Mouse (Mus musculus) c-Kit-positive CD71-positive TER-119-negative erythroid progenitor cells, embryonic 14.5 days (primary cell): ENCODE measurements around the gene Glra1.
"Not testable (repeated sequence)": the region's sequence is repeated elsewhere in the genome, so short reads cannot be mapped to it uniquely, and the experiment has no call there.

Experiments used
- DNase-seq: peaks from one replicate; pipeline ENCODE4 v3.0.0-alpha.2; 2013; ENCODE audit warnings: low read depth

Glra1 gene

DNA sequence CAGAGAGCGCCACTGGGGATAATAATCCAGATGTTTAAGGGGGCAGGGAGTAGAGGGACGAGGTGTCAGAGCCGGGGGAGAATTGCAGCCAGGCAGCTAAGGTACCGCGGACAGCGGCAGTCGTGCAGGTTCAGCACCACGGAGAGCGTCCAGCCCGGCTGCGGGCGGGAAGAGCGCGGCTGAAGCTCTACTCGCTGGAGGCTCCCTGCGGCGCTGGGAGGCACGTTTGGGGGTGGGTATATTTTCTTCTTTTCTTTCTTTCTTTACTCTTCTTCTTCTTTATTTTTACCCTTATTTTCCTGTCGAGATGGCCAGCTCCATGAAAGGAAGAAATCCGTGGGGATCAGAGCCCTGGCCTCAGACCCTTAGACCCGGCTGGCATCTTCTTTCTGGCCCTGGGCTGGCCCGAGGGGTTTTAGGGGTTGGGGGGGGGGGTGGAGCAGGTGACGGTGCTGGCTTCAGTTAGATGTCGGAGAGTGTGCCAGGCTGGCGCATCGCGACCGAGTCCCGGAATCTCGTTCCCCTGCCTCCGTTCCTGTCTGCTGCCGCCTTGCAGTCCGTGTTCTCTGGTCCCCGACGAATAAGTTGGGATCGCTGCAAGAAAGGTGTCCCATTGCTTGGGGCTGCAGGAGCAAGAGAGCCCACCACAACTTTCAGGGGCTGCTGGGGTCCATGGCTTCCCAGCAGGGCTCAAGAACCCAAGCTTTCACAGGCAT is at the start of gene Glra1:
TSS of gene Glra1 (minus strand) at position 391 of the 716 bp plus-strand sequence.
- peak; percentile 43 for DNase-seq

- DNase-seq: no peak
Measured at GRCm38 (mm10) chr11:55636961-55637360, 29.0 kb upstream of the Glra1 start.

- no peak for DNase-seq
Measured at GRCm38 (mm10) chr11:55633901-55634300, 25.9 kb upstream of the Glra1 start.

DNA sequence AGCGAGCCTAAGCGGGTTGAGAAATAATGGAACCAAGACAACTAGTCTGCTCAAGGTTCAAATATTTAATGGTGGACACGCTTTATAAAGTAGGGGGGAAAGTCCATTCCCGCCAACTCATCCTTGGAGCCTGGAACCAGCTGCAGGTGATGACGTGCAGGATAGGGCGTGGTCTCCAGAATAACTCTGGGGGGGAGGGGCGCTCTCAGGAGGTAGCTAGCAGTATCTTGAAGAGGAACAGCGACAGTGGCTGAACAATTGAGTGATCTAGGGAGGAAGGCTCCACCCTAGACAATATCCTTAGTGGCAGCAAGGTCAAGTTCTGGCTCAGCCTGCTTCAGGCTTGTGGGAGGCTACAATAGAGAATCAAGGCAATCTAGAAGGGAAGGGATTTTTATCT is 6.6 kb upstream of the Glra1 start:
- DNase-seq: not testable (repeated sequence)

- no peak for DNase-seq
Measured at GRCm38 (mm10) chr11:55608524-55608920, 524 bp upstream of the Glra1 start.

- DNase-seq: no peak
Measured at GRCm38 (mm10) chr11:55607066-55607807, 761 bp downstream of the Glra1 start.

DNA sequence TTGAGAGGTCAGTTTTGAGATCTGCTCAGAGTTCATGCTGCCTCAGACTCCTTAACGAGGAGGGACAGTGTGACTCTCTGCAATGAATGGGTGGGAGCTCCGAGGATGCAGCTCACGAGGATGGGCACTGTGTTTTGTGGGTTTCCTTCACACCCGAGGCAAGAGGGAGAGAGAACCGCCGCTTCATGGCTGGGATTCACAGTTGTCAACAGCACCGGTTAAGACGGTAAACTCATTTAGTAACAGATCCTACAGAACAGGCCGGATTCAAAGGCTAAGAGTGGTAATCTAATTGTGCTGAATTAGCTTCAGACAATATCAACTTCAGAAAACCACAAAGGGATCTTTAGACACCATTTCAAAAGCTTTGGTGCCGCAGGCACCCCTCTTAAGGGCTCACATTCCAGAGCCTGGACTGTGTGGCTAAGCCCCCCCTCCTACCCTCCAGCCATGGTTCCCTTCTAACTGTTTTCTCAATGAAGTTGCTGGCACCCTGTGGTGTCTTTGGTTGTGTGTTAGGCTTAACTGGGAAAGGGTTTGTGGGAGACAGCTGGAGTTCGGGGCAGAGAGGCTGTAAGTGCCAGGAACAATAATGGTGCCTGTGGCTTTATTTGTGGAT is 6.4 kb downstream of the Glra1 start:
- no peak for DNase-seq

- no peak for DNase-seq
Measured at GRCm38 (mm10) chr11:55595726-55596125, 12.3 kb downstream of the Glra1 start.

GRCm38 (mm10) chr11:55594411-55594810 is 13.6 kb downstream of the Glra1 start:
- DNase-seq: no peak

DNA sequence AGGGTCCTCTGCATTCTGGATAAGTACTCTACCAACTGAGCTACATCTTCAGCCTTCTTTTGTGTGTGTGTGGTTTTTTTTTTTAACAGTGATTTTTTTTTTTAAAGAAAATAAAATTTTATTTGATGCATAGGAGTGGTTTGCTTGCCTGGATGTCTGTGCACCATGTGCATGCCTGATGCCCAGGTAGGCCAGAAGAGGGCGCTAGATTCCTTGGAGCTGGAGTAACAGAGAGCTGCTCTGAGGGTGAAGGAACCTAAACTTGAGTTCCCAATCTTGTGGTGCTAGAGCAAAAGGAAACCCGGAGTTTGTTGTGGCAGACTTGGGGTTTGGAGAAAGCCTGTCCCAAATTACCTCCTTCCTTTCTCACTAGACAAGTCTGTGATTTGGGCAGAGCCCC is 16.8 kb downstream of the Glra1 start:
- no peak for DNase-seq

DNA sequence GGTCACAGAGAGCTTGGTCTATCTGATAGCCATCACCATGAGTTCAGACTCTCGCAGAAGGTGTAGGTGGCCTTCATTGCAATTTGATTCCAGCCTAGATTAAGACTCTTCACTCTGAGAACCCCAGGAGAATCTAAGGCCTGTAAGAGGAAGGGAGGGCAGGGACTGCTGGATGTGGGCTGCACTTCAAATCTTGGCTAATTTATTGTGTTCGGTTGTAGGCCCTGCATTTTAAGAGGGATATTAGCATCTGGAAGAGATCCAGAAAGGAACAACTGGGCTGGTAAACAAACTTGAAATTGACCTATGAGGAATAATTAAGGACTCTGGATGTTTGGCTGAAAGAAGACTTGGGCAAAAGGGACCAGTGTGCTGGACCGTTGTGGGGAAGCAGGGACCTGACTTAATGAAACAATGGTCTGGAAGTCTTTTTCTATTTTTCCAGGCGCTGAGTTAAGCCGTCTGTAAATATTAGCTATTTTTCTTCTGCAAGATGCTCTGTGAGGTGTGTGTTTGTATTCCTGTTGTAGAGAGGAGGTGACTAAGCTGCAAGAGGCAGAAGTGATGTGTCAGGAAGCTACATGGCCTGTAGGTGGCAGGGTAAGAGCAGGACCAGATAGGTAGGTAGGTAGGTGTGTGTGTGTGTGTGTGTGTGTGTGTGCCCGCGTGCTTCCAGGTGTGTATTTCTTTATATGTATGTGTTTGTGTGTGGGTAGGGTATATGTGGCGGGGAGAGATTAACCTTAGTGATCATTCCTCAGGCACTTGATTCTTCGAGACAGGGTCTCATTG is 18.4 kb downstream of the Glra1 start:
- DNase-seq: no peak

- DNase-seq: no peak
Measured at GRCm38 (mm10) chr11:55574397-55574796, 33.6 kb downstream of the Glra1 start.

DNA sequence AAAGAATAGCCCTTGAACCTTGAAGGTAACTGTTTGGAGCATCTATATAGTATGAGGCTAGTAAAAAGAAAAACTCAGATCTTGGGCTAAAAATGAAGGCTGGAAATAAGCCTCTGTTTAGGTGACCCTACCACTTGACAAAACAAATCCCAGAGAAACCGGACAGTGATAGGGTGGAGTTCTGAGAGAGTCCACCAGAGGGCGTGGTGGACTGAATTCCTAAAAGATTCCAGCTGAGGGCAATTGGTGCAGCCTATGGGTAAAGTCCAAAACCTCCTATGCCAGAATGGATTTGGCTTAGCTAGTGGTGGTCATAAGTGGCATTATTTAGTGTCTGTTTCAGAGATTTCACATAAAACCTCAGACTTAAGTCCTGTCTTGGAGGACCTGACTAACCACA is 36.9 kb downstream of the Glra1 start:
- peak; percentile 9 for DNase-seq

DNA sequence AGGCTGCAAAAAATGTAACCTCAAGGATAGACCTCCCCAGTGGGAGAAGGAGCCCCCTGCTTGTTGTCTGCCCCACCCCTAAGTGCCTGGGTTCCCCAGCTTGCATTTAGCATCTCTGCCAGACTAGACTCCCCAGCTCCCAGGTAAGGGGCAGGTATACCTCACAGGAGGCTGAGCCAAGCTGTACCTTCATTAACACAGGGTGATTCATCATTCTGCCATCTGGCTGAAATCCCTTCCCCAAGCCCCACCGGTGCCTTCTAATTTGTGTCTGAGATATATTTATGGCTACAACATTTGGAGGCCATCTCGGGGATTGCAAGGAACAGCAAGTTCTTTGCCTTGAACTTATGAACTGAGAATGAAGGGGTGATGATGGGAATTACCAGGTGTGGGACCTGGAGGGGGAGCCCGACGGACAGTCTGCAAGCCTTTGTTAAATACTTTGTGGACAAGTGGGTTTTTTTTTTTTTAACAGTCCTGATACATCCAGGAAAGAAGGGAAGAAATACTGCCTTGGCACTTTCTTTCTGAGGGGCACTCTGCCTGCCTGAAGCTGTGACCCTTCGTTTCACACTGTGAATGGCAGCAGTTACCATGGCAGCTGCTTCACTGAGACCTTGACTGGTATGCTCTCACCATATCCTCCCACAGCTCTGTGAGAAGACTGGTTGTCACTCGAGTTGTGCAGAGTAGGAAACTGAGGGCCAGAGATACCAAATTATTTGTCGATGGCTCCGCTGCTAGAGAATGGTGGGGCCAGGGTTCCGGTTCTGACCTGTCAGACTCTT is 41.5 kb downstream of the Glra1 start:
- no peak for DNase-seq

DNA sequence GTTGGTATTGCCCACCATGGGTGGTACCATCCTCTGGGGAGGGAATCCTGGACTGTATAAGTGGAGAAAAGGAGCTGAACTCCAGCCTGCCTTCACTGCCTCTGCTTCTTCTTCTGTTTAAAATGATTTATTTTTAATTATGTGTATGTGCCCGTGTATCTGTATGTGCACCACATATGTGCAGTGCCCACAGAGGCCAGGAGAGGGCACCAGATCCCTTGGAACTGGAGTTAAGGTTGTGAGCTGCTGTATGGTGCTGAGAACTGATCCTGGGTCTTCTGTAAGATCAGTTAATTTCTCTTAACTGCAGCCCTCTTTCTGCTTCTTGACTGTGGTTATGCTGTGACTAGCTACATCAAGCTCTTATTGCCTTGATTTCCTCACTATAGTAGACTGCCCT is 62.3 kb downstream of the Glra1 start:
- DNase-seq: no peak

- DNase-seq: no peak
Measured at GRCm38 (mm10) chr11:55542671-55543070, 65.3 kb downstream of the Glra1 start.

GRCm38 (mm10) chr11:55542128-55542527 is 65.9 kb downstream of the Glra1 start:
- DNase-seq: no peak

DNA sequence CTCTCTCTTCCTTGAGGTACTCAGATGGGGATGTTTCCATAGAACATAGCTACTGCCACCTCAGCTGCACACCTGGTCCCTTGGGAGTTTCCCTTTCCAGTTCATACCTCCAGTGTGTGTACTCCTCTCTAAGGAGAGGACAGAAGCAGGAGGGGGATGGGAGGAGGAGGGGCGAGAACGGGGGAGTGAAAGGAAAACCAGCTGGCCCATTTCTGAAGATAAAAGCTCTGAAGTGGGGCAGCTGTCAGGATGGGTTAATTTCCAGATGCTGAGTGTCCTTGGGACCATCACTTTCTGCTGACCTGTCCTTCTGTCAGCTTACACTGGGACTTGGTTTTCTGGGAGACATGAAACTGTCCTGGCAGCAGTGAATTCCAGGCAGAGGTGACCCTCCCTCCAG is 73.2 kb downstream of the Glra1 start:
- DNase-seq: no peak

- DNase-seq: no peak
Measured at GRCm38 (mm10) chr11:55533378-55533777, 74.6 kb downstream of the Glra1 start.

GRCm38 (mm10) chr11:55530741-55531140 is 77.3 kb downstream of the Glra1 start:
- DNase-seq: no peak
